In the genomic region with DNA sequence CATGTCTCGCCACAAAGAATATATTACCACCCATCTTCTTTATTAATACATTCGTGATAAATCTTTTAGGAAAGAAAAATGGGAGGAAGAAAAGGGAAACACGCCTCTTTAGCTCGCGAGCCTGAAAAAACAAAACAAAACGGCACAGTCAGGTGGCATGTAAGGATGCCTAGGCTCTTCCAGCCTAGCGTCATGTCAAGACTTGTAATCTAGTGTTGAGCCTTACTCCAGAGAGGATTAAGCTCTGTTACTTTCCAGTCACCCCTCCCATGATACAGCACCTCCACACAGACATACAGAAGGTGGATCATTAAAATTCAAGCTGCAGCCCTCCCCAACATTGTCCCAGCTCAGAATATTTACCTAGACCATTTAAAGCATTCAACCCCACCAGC, we compare ENCODE assay signal across 8 mouse cellular contexts. TPM values are rescaled to one million over a fixed set of nuclear protein-coding genes. Genes with fewer than 3 reads are reported as not detected.
DNase-seq lines count a peak whose midpoint lies in the region; ATAC-seq and TF ChIP-seq lines count a peak whose summit lies in the region.

No protein-coding gene starts in this region.

- WGBS in kidney, embryonic 16.5 days, result 5% methylated on average over 7 of the region's 7 CpGs
- 3% methylated on average over 7 of the region's 7 CpGs for WGBS in embryonic facial prominence, embryonic 12.5 days
- 9% methylated on average over 7 of the region's 7 CpGs for WGBS in hindbrain, postnatal 0 days
- 21% methylated on average over 7 of the region's 7 CpGs for WGBS in lung, adult 2 months

- ATAC-seq in kidney, embryonic 16.5 days (ENCODE audit: low FRiP score, low TSS enrichment), result no peak
- no peak for ATAC-seq in embryonic facial prominence, embryonic 12.5 days (ENCODE audit: insufficient number of reproducible peaks, insufficient read depth, low FRiP score, low TSS enrichment)
- ATAC-seq in hindbrain, postnatal 0 days, result no peak
- no peak for ATAC-seq in megakaryocyte progenitor cell, adult 5-6 weeks (replicated peaks; ENCODE audit: poor library complexity)

- H3K4me1 ChIP-seq in kidney, embryonic 16.5 days (ENCODE audit: insufficient read depth, low read length), result peaks cover 32% of the 10 kb centered on the region
- H3K4me1 ChIP-seq in embryonic facial prominence, embryonic 12.5 days, result peaks cover 19% of the 10 kb centered on the region
- peaks cover 16% of the 10 kb centered on the region; the same call in 1 of the 2 replicates for H3K4me1 ChIP-seq in hindbrain, postnatal 0 days (ENCODE audit: insufficient read depth, low read length)
- H3K4me1 ChIP-seq in lung, adult 2 months (ENCODE audit: control insufficient read depth, insufficient read depth, low read length), result peaks cover 9% of the 10 kb centered on the region

- H3K9me3 ChIP-seq in kidney, embryonic 16.5 days (ENCODE audit: low read length), result no peaks in the 10 kb centered on the region
- H3K9me3 ChIP-seq in embryonic facial prominence, embryonic 12.5 days, result no peaks in the 10 kb centered on the region
- H3K9me3 ChIP-seq in hindbrain, postnatal 0 days (ENCODE audit: low read length), result no peaks in the 10 kb centered on the region

- peak overlapping the region; percentile 78 for H3K9ac ChIP-seq in kidney, embryonic 16.5 days (replicated peaks; ENCODE audit: low read length)
- peak overlapping the region; percentile 83; the same call in 1 of the 2 replicates for H3K9ac ChIP-seq in embryonic facial prominence, embryonic 12.5 days
- H3K9ac ChIP-seq in hindbrain, postnatal 0 days (replicated peaks; ENCODE audit: low read length), result peak overlapping the region; percentile 71

- H3ac ChIP-seq in myocyte (ENCODE audit: control insufficient read depth, insufficient read length), result no peak overlapping the region

- H3K4me3 ChIP-seq in kidney, embryonic 16.5 days (ENCODE audit: low read length), result peak overlapping the region; percentile 69
- peak overlapping the region; percentile 85 for H3K4me3 ChIP-seq in embryonic facial prominence, embryonic 12.5 days
- peak overlapping the region; percentile 86 for H3K4me3 ChIP-seq in hindbrain, postnatal 0 days (ENCODE audit: low read length)
- H3K4me3 ChIP-seq in myocyte, result peak overlapping the region; percentile 26
- no peak overlapping the region for H3K4me3 ChIP-seq in lung, adult 2 months (replicated peaks; ENCODE audit: extremely low read depth, low read depth, low read length)

- H3K79me2 ChIP-seq in myocyte (ENCODE audit: control insufficient read depth, insufficient read depth), result no peaks in the 10 kb centered on the region

- TF ChIP-seq CTCF in hindbrain, postnatal 0 days (IDR thresholded peaks at IDR 0.05; ENCODE audit: low read depth), result no peak
- no peak for TF ChIP-seq CTCF in lung, adult 2 months (IDR thresholded peaks at IDR 0.05; ENCODE audit: insufficient read depth, low read length)

- peak overlapping the region; percentile 85 for H3K4me2 ChIP-seq in kidney, embryonic 16.5 days (replicated peaks; ENCODE audit: low read depth, low read length)
- peak overlapping the region; percentile 98 for H3K4me2 ChIP-seq in embryonic facial prominence, embryonic 12.5 days (replicated peaks)
- peak overlapping the region; percentile 99 for H3K4me2 ChIP-seq in hindbrain, postnatal 0 days (ENCODE audit: low read depth, low read length)
- peak overlapping the region; percentile 71 for H3K4me2 ChIP-seq in myocyte (ENCODE audit: low read depth)

- no peaks in the 10 kb centered on the region for H3K36me3 ChIP-seq in kidney, embryonic 16.5 days (ENCODE audit: insufficient read depth, low read length)
- no peaks in the 10 kb centered on the region for H3K36me3 ChIP-seq in embryonic facial prominence, embryonic 12.5 days
- H3K36me3 ChIP-seq in hindbrain, postnatal 0 days (ENCODE audit: insufficient read depth, low read length), result no peaks in the 10 kb centered on the region
- H3K36me3 ChIP-seq in myocyte (ENCODE audit: control insufficient read depth, insufficient read depth), result no peaks in the 10 kb centered on the region

- H3K27me3 ChIP-seq in kidney, embryonic 16.5 days (ENCODE audit: insufficient read depth, low read length), result no peaks in the 10 kb centered on the region
- H3K27me3 ChIP-seq in embryonic facial prominence, embryonic 12.5 days, result peaks cover 6% of the 10 kb centered on the region; the same call in 1 of the 2 replicates
- H3K27me3 ChIP-seq in hindbrain, postnatal 0 days (ENCODE audit: insufficient read depth, low read length), result no peaks in the 10 kb centered on the region
- no peaks in the 10 kb centered on the region for H3K27me3 ChIP-seq in myocyte (ENCODE audit: control insufficient read depth, insufficient read depth, insufficient read length)

- no peak for DNase-seq in kidney, adult 8-10 months
- peak; percentile 42 for DNase-seq in hindbrain, postnatal 0 days (ENCODE audit: low spot score)
- no peak for DNase-seq in spleen, adult 12 weeks (ENCODE audit: low spot score)
- no peak for DNase-seq in lung, adult 2 months

- TF ChIP-seq POLR2A in myocyte (IDR thresholded peaks at IDR 0.05; ENCODE audit: insufficient read length, low read depth), result no peak
- TF ChIP-seq POLR2A in lung, adult 2 months (IDR thresholded peaks at IDR 0.05; ENCODE audit: borderline replicate concordance, extremely low read depth, low read depth, low read length), result no peak

- H3K27ac ChIP-seq in kidney, embryonic 16.5 days (ENCODE audit: low read length), result peak overlapping the region; percentile 66; the same call in 1 of the 2 replicates
- H3K27ac ChIP-seq in embryonic facial prominence, embryonic 12.5 days, result peak overlapping the region; percentile 98
- H3K27ac ChIP-seq in hindbrain, postnatal 0 days, result peak overlapping the region; percentile 85

TF ChIP-seq in myocyte, 11 proteins besides CTCF, POLR2A, EP300 and RAD21:
- TF ChIP-seq SRF (IDR thresholded peaks at IDR 0.05; ENCODE audit: control insufficient read depth, insufficient read length, low read depth) (no peak), E2F4 (IDR thresholded peaks at IDR 0.05; ENCODE audit: insufficient read depth) (no peak), USF1 (IDR thresholded peaks at IDR 0.05; ENCODE audit: low read depth) (no peak), REST (IDR thresholded peaks at IDR 0.05; ENCODE audit: insufficient read depth, insufficient read length) (no peak), MAX (IDR thresholded peaks at IDR 0.05; ENCODE audit: low read depth) (no peak), TCF3 (IDR thresholded peaks at IDR 0.05; ENCODE audit: insufficient read length, low read depth) (no peak), MYOD1 (IDR thresholded peaks at IDR 0.05; ENCODE audit: control insufficient read depth in 1 of 3, insufficient read length in 2 of 3, low read depth in 2 of 3) (no peak), TCF12 (IDR thresholded peaks at IDR 0.05; ENCODE audit: insufficient read depth, poor library complexity, severe bottlenecking) (no peak), MYOG (IDR thresholded peaks at IDR 0.05; ENCODE audit: control insufficient read depth in 1 of 3, insufficient read depth in 1 of 3, insufficient read length in 2 of 3, low read depth in 2 of 3) (no peak), CEBPB (IDR thresholded peaks at IDR 0.05; ENCODE audit: insufficient read depth, poor library complexity, severe bottlenecking) (no peak), POLR2AphosphoS2 (IDR thresholded peaks at IDR 0.05; ENCODE audit: insufficient read length, low read depth) (no peak)

RNA-seq across cellular contexts. Expression of a gene that starts 0.8 kb away (rescaled TPM):
- 5.3 and 5.4 TPM in 2 replicates for polyA plus RNA-seq in kidney, embryonic 16.5 days (2015; fragmentation: Nextera tagmentation; extraction: Ambion mirVana)
- 5.9 and 6.9 TPM in 2 replicates for polyA plus RNA-seq in embryonic facial prominence, embryonic 12.5 days (2016; fragmentation: Nextera tagmentation; extraction: Ambion mirVana)
- total RNA-seq in hindbrain, postnatal 0 days (2014; rRNA removed), result 129 and 143 TPM in 2 replicates
- polyA plus RNA-seq in hindbrain, postnatal 0 days (2015; fragmentation: Nextera tagmentation; extraction: Ambion mirVana), result 13.6 and 14.6 TPM in 2 replicates
- polyA plus RNA-seq in myocyte (2012; fragmentation: generic; extraction: Trizol), result 1.1 TPM
- 1.2 and 2.1 TPM in 2 replicates for total RNA-seq in megakaryocyte progenitor cell, adult 5-6 weeks (2015)
- 0.79 and 1.3 TPM in 2 replicates for total RNA-seq in megakaryocyte progenitor cell, adult 5-6 weeks (2017)
- polyA plus RNA-seq in lung, adult 2 months (2012; rRNA removed), result 95.7 and 119 TPM in 2 replicates
